Mouse (Mus musculus) lung, adult 2 months (tissue): Measurements from ENCODE around the gene Lypd5. TPM values are rescaled to one million over a fixed set of nuclear protein-coding genes. Genes with fewer than 3 reads are reported as not detected.
A peak's percentile ranks its signal among the peaks of the same experiment; 100 is the strongest.

Experiments
- DNase-seq: peaks from one replicate; pipeline ENCODE4 v3.0.0; 2022
- H3K4me1 ChIP-seq: fragments of 200-500 bp; 2 replicates; pipeline ENCODE4 v1.6.1; 2011; ENCODE audit warnings: low read length; ENCODE audit not compliant: control insufficient read depth, insufficient read depth
- H3K4me3 ChIP-seq: fragments of 200-500 bp; replicated peaks from 2 replicates; pipeline ENCODE3; 2011; ENCODE audit warnings: low read depth, mild to moderate bottlenecking, control low read depth, low read length; ENCODE audit errors: extremely low read depth
- CTCF ChIP-seq: fragments of 200-500 bp; IDR thresholded peaks from 2 replicates; pipeline ENCODE4 v1.5.1; 2011; ENCODE audit warnings: mild to moderate bottlenecking, low read length, control low read depth; ENCODE audit not compliant: insufficient read depth
- POLR2A ChIP-seq: fragments of 200-500 bp; IDR thresholded peaks from 2 replicates; pipeline ENCODE4 v1.6.1; 2011; ENCODE audit warnings: low read depth, mild to moderate bottlenecking, control low read depth, low read length, borderline replicate concordance; ENCODE audit errors: extremely low read depth
- WGBS: fragments of 180-500 bp; shearing (Covaris S2); methylation state at CpG from one replicate; pipeline ENCODE4 v1.1.7; 2018; 5-methylcytosine and 5-hydroxymethylcytosine counted together
- polyA plus RNA-seq: library from polyadenylated mRNA; depleted of rRNA; stranded (reverse); fragments of >200 nt; gene quantifications from 2 replicates; pipeline ENCODE4 v1.2.3, GENCODE M21; 2012; rRNA removed

The Lypd5 gene
- 32.1 TPM in 1 of 2 replicates, not detected in the other for polyA plus RNA-seq

DNA sequence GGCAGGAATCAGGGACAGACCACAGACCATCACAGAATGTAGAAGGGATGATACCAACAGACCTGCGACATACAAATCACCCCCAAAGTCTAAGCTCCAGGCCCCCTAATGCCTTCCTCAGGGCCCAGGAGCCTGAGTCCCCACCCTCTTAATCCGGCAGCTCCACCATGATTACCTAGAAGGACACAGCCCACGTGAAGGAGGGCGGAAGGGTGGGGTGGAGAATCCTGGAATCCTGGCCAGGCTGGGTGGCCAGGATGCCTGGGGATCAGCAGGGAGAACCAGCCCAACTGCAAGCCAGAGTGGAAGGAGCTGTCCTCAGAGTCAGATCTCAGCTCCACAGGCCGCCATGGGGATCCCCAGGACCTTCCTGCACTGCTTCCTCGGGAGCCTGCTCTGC is at the start of gene Lypd5:
Gene Lypd5, plus strand, starts transcription at position 301 of the 400 bp plus-strand sequence.
- no peak for TF ChIP-seq POLR2A
- TF ChIP-seq CTCF = no peak
- WGBS = 39% methylated on average over 6 of the region's 6 CpGs
- no peak for DNase-seq
- H3K4me1 ChIP-seq = no peaks in the 10 kb centered on the region
- H3K4me3 ChIP-seq = no peak within 1 kb of the TSS

DNA sequence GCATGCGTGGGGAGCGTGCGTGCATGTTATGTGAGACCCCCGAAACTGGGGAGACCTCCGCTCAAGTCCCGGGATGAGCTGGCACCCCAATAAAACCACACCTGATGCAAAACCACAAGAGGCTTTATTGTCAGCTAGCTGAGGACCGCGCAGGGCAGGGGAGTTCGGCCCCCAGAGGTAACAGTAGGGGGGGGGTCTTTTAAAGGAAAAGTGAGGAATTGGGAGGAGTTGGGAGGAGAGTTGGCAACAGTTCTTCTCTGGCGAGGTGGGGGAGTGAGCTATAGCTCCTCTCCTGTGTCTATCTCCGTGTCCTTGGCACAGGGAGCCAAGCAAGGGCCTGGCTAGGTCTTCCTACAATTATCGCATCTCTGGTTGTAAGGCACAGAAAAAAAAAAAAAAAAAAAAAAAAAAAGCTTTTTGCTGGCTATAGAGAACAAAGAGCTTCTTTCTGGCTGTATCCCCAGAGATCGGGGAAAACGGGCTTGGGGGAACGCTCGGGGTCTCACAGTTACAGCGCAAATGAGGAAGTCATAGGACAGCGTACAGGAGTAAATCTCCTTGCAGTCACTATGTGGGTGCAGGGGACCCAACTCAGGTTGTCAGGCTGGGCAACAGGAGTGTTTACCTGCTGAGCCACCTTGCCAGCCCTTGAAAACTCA is 49.0 kb upstream of the Lypd5 start:
- DNase-seq = peak; percentile 21
- WGBS = 5% methylated on average over 18 of the region's 18 CpGs
- Histone ChIP-seq H3K4me1 (no peaks in the 10 kb centered on the region; the same call in 1 of the 2 replicates), H3K4me3 (peak overlapping the region; percentile 7)
- TF ChIP-seq CTCF (no peak), POLR2A (no peak)

DNA sequence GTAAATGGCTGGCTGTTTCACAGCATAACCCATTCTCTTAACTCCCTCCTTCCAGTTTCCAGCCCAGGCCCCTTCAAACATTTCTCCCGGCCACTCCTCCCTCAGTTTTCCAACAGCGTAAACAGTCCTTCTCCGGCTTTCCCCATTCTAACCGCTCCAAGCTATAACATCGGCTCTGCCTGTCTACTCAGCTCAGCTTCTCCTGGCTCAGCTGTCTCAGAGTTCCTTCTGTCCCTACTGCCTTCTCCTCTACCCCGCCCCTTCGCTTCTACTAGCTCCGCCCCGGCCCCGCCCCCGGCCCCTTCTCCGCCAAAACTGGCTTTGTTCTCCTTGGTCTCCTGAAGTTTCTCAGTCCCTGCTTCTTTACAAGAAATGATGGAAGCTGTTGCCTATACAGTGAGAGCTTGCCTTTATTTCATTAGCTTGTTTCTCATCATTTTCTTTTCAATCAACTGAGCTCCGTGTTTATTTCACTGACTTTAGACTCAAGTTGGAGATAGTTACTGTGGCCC is 48.2 kb upstream of the Lypd5 start, which contains the start of gene Zfp61:
Gene Zfp61, minus strand, starts transcription at position 462 of the 512 bp plus-strand sequence.
- peak; percentile 17 for DNase-seq
- WGBS = 3% methylated on average over 13 of the region's 13 CpGs
- H3K4me3 ChIP-seq = no peak within 1 kb of the TSS
- H3K4me1 ChIP-seq = no peaks in the 10 kb centered on the region; the same call in 1 of the 2 replicates
- TF ChIP-seq POLR2A (no peak), CTCF (no peak)

DNA sequence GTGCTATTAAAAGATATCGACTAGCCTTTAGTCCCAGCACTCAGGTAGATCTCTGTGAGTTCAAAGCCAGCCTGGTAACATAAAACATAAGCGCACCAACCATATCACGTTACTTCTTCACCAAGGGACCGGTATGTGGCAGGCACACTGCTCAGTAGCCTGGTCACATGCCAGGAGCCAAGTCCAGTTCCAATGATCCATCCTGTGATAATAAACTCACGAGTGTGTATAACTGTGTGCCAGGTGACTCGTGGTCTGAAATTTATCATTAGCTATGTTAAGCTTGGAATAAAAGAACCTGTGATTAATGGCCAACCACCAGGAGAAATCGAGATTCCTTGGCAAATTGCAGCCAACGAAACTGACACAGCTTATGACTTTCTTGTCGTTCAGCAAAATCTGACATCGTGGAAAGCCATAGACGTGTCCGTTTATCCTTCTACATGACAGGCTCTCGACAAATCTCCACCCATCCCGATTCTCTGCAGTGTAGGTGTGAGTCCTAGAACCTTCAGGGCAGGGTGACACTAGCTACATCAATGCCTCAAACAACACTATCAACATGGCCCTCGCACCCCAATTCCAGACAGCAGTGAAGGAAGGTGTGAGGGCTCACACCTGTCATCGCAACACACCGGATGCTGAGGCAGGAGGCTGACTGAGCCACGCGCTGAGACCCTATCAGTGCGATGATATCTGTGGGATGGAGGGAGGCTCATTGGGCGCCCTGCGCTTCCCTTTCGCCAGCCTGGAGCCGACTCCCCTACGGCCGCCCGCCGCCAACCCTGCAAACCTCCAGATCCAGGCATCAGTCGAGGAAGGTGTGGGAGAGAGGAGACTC is 33.0 kb upstream of the Lypd5 start:
- TF ChIP-seq CTCF (no peak), POLR2A (no peak)
- Histone ChIP-seq H3K4me1 (no peaks in the 10 kb centered on the region), H3K4me3 (peak overlapping the region; percentile 71)
- no peak for DNase-seq
- 24% methylated on average over 29 of the region's 29 CpGs for WGBS

DNA sequence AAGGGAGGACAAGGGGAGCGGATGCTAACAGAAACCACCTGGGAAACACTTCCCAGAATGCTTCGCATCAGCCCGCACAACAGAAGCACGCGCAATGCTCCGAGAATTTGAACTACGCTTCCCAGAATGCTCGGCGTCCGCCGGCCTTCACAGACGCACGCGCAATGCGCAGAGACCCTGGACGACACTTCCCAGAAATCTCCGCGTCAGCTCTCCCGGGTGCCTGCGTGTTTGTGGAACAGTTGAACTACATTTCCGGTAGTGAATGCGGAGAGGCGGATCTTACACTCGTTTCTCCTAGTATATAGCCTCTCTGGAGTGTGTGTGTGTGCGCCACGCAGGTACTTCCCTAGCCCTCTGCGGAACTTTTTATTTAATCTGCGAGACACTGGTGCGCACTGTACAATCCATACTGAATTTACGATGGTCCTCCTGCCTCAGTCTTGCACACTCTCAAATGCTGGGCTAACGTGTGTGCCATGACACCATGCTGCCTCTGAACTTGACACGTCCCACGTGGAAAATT is 32.4 kb upstream of the Lypd5 start, which contains the start of gene Zfp94:
Gene Zfp94, minus strand, starts transcription at position 100 of the 526 bp plus-strand sequence.
- under 1% methylated on average over 33 of the region's 33 CpGs for WGBS
- H3K4me3 ChIP-seq = peak within 1 kb of the TSS; percentile 75

DNA sequence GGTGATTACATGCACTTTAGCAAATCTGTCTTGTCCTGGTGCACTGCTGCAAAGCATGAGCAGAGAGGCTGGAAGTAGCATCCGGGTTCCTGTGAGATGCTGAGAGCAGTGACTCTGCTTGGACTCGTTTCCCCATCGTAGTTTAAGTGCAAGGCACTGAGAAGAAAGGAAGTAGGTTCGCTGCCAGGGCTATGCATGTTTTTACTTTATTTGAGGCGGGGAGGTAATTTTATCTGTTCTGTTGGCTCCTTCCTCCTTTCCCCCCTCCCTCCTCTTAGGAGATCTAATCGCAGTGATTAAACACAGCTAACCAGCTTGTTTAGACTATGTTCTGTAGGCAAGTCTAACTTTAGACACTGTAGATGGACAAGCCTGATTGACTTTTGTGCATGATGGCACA is 30.1 kb upstream of the Lypd5 start:
- 39% methylated on average over 6 of the region's 6 CpGs for WGBS

More for the DNA sequence above, 32.4 kb upstream of the Lypd5 start, which contains the start of gene Zfp94:
- TF ChIP-seq POLR2A (peak; percentile 54; the same call in 1 of the 2 replicates), CTCF (no peak)
- DNase-seq = peak; percentile 90
- H3K4me1 ChIP-seq = no peaks in the 10 kb centered on the region

DNA sequence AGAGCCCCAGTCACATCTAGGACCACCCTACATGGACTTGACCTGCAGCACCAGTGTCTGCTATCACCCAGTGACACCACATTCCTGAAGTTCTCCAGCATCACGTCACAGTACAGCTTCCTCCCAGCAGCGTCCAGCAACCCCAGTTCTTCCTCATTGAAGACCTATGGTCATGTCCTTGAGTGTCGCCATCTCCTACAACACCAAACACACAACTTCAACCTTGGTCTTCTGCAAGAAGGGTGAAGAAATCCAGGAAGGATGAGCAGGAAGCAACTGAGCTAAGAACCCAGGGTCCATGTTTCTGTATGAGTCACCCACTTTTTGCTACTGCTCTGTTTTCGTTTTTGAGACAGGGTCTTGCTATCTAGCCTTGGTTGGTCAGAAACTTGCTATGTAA is 26.4 kb upstream of the Lypd5 start:
- H3K4me1 ChIP-seq = no peaks in the 10 kb centered on the region
- no peak for DNase-seq
- WGBS = 65% methylated on average over 4 of the region's 4 CpGs

More for the DNA sequence above, 30.1 kb upstream of the Lypd5 start:
- no peak for DNase-seq
- Histone ChIP-seq H3K4me1 (no peaks in the 10 kb centered on the region), H3K4me3 (no peak overlapping the region)
- TF ChIP-seq CTCF (no peak), POLR2A (no peak)

DNA sequence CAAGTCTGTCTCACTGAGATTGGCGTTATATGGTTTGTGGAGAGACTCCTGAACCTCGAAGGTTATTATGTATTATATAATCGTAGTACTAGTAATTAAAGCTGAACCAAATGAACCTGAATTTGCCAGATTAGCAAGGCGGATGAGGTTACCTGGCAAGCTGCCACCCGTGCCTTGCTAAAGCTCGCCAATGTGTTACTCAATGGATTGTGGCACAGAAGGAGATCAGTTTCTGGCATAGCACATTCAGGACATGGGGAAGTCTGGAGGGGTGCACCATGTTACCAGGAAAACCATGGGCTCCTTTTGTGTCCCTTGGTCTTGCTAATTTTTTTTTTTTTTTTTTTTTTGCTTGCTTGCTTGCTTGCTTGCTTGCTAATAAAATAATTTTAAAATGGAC is 23.8 kb upstream of the Lypd5 start:
- Histone ChIP-seq H3K4me3 (no peak overlapping the region), H3K4me1 (no peaks in the 10 kb centered on the region)
- TF ChIP-seq POLR2A = no peak
- no peak for TF ChIP-seq CTCF
- WGBS = 79% methylated on average over 6 of the region's 6 CpGs
- no peak for DNase-seq

More for the DNA sequence above, 26.4 kb upstream of the Lypd5 start:
- no peak for TF ChIP-seq POLR2A
- TF ChIP-seq CTCF = no peak
- no peak overlapping the region for H3K4me3 ChIP-seq

DNA sequence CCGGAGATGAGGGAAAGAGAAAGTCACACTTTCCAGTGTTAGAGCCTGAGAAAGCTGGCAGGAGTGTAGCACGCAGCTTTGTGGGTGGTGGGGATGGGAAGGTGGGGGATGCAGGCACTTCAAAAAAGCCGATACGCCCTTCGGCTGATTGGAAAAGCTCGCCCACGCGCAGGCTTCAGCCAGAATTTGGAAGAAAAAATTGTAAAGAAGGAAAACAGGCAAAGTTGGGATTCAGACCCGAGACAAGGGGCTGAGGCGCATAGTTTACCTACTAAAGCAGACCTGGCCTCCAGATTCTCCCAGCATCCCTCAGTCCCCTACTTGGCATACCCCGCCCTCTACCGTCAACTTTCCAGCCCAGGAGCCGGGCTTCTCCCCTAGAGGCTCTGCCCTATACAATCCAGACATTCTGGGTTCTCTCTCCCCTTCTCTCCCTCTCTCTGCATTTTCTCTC is 23.3 kb upstream of the Lypd5 start:
- Histone ChIP-seq H3K4me3 (no peak overlapping the region), H3K4me1 (no peaks in the 10 kb centered on the region)
- 8% methylated on average over 13 of the region's 13 CpGs for WGBS
- TF ChIP-seq CTCF = no peak
- TF ChIP-seq POLR2A = no peak
- DNase-seq = peak; percentile 20
